Mouse (Mus musculus) ZHBTc4 (cell line): ENCODE data around the gene Olfr90.
A peak's percentile ranks its signal among the peaks of the same experiment; 100 is the strongest.

Experiments
- DNase-seq: peaks from one replicate; pipeline ENCODE4 v3.0.0-alpha.2; 2011; ENCODE audit warnings: low read depth, low spot score

Olfr90 gene

DNA sequence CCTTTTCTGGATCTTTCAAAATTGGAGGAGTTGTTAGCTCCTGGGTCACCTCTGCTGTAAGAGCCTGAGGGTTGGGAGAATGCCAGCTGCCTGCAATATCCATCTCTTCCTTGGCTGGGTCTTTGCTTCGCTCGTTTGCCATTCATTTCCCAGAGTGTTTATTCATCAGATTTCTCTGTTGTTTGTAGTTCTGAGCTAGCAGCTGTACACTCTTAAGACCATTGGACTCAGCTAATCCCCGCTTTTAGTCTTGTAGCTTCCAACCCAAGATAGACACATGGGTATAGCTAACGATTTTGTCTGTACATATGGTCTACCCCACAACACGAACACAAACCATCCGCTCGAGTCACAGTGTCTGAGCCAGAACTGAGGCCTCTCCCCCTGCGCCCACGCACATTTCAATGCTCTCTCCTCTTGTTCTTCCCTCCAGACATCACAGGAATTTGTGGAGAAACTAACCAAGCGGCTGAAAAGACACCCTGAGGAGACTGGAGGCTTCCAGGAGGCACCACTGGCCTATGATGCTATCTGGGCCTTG lies 26.1 kb downstream of the Olfr90 start:
- DNase-seq, result no peak

DNA sequence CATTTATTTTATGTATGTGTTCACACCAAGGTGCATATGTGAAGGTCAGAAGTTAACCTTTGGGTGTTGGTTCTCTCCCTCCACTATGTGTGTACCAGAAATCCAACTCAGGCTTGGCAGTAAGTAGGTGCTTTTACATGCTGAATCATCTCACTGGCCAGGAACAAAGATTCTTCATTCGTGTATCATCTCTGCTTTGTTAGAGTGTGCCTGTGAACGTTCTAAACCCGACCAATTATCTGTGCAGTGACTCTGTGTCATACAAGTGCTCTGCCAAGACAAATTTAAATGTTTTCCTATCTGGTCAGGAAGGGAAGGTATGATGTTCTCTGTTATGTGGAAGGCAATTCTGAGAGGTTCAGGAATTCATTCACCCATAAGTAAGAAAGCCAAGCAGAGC lies 26.9 kb downstream of the Olfr90 start:
- no peak for DNase-seq

DNA sequence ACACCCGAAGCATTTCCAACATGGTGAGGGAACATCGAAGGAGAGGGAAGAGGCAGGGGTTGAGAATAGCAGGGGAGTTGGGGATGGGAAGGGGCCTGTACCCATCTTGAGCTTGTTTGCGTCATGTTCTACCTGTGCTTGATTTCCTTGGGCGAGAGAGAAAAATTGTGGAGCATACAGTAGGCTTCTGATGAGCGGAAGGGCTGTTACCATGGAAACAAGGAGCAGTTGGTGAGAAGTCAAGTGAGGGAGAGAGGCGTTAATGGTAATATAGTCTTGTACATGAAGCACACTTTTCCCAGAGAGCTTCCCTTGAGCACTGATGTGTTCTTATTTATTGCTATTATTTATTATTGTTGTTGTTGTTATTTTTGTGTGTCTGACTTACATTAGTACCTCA lies 31.3 kb downstream of the Olfr90 start:
- no peak for DNase-seq

DNA sequence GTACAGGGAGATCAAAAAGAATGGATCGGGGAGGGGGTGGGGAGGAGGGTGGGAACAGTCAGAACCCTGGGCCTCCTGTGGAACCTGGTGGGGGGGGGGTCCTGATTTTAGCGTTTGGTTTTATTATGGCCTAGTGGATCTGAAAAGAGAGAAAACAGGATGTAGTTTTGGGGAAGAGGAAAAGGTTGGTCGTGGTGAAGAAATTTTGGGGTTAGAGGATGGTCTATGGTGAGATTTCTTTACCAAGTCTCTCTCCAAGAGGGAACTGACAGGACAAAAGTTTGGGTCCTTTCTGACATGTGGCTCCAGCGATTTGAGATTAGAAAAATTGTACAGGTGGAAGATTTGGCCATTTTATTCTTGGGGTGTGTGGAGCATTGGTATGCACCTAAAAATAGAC lies 36.6 kb downstream of the Olfr90 start:
- no peak for DNase-seq

DNA sequence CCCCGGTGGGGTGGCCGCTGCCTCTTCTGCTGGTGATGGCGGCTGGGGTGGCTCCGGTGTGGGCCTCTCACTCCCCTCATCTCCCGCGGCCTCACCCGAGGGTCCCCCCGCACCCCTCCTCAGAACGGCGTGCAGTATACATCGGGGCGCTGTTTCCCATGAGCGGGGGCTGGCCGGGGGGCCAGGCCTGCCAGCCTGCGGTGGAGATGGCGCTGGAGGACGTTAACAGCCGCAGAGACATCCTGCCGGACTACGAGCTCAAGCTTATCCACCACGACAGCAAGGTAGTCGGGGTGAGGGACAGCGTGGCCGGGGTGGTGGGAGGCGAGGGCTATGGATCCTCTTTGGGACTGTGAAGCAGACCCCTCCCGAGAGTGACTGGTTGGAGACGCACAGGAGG lies 37.4 kb downstream of the Olfr90 start:
- no peak for DNase-seq

DNA sequence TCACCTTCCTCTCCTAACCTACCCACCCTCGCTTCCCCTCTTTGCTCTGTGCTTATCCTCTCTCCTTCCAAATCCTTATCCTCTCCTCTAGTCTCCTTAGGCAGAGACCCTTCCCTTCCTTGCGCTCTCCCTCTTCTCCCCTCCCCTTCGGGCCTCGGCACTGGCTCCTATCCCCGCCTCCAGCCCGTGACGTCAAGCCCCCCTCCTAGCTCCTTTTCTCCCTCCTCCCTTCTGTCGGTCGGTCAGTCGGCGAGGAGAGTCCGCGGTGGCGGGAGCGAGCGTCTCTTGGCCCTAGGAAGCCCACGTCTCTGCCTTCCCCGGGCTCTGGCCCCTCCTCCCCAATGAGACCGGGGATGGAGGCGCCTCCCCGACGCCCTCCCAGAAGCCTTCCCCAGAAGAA lies 37.9 kb downstream of the Olfr90 start:
- peak; percentile 89 for DNase-seq

DNA sequence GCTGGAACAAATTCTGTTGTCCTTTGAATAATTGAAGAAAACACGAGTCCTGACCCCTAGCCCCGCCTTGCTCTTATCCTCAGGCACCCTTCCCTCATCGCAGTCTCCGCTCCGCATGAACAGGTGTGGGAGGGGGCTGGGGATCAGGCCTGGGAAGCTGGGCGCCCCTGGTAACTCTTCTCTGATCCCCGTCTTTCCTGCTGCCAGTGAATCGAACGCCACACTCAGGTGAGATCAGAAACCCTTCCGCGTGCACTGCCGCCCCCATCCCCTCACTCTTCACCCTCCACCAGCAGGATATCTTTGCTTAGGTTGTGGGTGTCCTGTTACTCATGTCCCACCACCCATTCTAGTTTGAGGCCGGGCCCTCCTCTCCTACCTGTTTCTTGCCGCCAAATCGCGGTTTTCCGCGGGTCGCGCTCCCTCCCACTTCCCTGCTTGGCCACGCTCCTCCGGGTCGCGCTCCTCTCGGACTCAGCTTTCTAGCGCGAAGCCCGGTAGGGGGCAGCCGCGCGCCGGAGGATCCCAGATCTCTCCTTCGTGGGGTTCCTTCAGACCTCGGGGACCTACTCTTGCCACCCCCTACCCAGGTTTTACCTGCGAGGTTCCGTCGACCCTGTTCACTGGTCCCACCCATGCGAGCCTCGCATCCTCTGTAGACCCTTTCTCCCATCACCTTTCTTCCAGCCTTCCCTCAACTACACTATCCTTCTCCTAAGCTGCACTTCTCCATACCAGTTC lies 38.6 kb downstream of the Olfr90 start:
- DNase-seq, result peak; percentile 83

DNA sequence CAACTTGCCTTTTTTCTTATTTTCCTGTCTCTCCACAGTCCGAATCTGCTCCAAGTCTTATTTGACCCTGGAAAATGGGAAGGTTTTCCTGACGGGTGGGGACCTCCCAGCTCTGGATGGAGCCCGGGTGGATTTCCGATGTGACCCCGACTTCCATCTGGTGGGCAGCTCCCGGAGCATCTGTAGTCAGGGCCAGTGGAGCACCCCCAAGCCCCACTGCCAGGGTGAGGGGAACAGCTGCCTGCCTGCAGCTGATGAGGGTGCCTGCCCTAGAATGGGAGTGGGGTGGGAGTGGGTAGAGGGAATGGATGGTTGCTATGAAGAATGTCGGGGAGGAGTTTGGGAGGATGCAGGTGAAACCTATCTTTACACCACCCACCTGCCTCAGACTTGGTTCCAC lies 39.9 kb downstream of the Olfr90 start:
- DNase-seq, result no peak

DNA sequence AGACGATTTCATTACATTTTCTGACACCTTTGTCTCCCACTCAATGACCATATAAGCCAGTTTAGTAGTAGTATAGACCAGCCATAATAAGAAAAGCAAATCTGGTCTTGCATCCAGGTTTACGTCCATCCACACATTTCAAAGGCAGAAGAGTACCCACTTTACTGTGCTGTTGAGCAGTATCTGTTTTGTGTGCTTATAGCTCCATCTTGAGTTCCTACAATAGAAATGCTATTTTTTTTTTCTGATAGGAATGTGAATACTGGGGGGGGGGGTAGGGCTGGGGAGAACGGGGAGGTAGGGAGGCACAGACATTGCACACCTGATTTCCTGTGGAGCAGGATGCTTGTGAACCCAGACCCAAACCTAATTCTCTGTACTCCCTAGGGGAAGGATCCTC lies 40.3 kb downstream of the Olfr90 start:
- DNase-seq, result no peak

DNA sequence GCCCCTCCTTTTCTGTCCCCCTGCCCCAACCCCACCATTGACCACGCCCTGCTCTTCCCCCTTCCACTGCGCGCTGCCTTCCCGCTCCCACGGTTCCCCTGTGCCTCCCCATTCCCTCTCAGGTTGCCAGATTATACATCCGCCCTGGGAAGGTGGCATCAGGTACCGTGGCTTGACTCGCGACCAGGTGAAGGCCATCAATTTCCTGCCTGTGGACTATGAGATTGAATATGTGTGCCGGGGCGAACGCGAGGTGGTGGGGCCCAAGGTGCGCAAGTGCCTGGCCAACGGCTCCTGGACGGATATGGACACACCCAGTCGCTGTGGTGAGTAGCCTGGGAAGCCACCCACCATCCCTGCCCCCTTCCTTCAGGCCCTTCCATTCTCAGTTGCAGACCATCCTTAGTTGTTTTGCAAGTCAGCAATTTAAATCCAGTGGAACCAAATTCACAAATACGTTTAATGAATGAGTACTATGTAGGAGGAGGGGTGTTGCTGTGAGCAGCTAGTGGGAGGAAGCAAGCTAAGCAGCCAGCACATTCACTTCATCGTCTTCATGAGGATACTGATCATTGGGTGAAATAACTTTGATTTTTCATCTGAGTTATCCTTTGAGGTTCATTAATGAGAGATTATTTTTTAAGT lies 40.8 kb downstream of the Olfr90 start:
- peak; percentile 42 for DNase-seq

DNA sequence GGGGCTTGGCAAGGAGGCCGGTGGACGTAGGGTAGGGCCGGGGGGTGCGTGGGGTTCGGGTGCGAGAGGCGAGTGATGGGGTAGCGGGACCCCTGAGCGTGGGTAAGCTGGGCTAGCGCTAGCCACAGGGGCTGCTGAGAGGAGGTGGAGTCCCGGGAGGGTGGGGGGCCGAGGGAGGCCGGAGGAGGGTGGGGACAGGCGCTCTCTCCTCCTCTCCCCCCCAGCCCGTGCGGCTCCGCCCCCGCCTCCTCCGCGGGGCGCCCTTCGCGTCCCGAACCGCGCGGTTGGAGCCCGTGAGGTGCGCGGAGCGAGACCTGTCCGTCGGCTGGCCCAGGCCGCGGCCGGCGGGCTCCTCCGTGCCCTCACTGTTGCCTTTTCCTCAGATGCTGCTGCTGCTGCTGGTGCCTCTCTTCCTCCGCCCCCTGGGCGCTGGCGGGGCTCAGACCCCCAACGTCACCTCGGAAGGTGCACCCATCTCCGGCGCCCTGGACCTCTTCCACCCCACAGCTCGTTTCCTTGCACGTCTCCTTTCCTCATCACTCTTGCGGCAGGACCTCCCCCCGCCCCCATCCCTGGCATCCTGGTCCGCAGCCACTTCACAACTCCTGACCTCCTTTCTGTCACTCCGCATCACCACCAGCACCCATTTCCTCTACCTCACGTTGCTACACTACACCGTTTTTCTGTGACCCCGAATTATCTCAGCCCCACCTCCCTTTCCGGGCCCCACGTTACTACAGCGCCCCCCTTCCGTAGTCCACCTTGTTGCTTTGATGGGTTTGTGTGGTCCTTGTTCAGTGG lies 41.8 kb downstream of the Olfr90 start:
- peak; percentile 85 for DNase-seq

DNA sequence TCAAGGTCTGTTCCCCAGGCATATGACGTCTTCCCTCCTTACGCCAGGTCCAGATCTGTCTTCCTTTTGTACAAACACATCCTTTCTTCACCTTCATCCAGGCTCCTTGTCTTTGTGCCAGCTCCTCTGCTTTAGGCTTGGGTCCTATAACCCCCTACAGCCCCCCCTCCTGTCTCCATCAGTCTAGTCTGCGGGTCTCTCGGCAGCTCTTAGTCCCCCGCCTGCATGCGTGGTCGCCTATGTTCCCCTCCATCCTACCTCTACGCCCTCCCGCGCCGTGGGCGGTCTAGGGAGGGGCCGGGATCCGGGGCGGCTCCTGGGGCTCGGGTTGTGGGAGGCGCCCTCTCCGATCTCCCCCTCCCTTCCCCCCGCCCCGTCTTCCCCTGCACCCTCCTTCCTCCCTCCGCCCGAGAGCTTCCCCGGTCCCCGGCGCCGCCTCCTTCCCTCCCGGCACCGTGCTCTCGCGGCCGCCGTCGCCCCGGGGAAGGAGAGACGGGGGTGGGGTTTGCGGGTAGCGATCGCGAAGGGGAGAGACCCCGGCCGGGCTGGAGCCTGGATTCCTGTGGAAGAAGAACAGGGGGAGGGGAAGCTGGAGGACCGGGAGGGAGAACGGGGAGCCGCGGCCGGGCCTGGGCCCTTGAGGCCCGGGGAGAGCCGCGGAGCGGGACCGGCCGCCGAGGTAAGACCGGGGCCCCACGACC lies 42.5 kb downstream of the Olfr90 start, which contains the start of gene Gabbr1:
Gene Gabbr1 (plus strand): TSS at position 356 of the 701 bp plus-strand sequence.
- DNase-seq, result peak; percentile 96

DNA sequence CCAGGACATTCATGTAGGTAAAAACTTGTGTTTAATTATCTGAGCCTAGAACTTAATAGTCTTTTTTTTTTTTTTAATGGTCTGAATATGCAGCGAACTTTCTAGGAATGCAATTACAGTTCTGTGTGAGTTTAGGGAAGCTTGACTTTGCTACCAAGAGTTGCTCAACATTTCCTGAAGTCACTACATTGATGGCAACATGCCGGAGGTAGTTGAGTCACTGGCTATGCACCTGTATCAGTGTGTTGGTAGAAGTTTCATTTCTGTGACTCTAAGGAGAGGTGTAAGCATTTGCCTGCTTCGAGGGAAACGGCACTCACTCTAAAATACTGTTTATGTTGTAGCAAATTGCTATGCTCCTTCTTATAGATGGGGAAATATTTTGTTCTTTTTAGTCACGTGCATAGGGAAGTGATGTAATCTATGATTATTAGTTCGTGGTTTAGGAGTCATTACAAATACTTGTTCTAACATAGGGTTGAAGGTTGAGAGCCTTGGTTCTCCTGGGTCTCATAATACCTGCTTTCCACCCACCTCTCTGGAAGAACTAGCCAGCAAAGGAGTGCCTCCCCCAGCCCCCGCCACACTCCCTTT lies 43.6 kb downstream of the Olfr90 start:
- no peak for DNase-seq

DNA sequence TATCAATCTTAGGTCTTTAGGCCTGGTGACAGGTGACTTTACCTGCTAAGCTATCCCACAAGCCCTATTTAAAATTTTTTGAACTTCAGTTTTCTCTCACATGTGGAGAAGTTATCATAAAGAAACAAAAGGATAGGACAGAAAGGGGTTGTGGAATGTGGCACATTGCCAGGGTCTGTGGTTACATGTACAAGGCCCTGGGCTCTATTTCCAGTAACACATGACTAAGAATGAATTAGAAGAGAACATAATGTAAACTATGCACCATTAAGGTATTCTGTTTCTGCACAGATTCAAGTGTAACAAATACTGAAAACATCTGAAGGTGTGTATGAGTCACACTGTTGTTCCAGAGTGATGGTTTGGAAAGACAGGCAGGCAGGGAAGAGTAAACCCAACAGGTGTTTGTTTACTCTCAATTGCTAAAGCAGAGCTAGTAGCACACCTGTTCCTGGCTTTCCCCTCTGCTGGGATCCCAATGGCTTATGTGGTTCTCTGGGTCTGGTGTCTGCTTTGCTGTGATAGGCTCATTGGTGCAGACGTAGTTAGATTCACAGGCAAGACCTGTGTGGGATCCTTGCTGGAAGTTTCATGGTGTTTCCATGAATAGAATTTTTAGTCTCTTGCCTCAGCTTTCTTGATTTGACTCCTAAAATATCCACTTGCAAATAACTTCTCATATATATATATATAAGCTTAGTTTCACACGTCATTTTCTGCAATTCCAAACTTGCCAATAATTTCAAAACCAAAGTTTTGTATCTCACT lies 49.0 kb downstream of the Olfr90 start:
- DNase-seq, result no peak
